Mouse (Mus musculus): ENCODE measurements around the gene Hyou1. TPM values are rescaled to one million over a fixed set of nuclear protein-coding genes. Genes with fewer than 3 reads are reported as not detected.
"Not testable (repeated sequence)": the region's sequence is repeated elsewhere in the genome, so short reads cannot be mapped to it uniquely, and the experiment has no call there.

Gene Hyou1
- polyA plus RNA-seq, 1 experiment from 2014 or later: 14.5 TPM

DNA sequence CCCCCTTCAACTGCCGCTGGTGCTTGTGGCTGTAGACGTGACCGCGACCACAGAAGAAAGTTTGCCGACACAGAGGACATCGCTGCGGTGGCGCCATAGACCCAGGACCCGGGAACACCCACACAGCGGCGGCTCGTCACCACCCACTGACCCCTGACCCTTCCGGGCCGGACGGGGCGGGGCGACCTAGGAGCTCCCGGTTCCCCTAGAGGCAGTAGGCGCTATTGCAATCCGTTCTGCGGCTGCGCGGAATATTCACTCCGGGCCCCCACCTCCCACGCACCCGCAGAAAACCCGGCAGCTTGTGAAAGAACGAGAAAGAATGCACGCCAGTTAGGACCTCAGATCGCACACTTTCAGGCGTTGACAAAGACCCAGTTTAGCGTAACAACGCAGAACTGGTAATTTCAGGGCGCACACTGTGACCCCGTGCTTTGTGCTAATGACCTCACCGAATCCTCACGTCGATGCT, 38.6 kb downstream of the Hyou1 start:
- ATAC-seq (ENCODE audit: low read depth): peak; percentile 99

DNA sequence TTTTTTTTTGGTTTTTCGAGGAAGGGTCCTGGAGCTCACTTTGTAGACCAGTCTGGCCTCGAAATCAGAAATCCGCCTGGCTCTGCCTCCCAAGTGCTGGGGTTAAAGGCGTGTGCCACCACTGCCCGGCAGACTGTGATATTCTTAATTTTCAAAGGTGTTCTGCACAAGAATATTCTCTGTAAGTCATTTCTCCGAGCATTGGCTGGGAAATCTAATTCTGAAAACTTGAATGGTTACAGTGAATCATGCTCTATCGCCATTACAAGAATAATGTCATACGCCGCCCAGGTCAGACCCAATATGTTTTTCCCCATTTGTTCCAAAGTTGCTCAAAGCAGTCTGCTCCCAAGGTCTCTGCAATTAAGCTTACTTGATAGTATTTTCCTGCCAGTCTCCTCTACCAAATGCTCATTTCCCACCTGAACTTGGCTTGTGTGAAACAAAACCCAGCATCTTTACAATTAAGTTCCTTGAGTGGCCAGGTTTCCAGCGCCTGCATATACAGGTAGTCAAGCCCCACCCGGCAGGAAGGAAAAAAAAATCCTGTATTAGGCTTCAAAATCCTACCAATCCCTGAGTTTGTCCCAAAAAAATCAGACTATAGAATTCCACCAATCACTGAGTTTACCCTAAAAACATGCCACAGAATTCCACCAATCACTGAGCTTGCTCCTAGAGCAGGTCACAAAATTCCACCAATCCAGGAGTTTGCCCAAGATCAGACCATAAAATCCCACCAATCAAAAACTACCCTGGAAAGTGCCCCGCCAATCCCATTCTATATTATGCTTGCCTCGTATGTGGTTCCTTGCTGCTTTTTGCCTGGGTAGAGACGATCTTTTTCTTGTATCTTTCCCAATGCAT, 39.5 kb downstream of the Hyou1 start, which contains the start of gene Ccdc84:
TSS of gene Ccdc84 (minus strand) at position 51 of the 867 bp plus-strand sequence.
- Histone ChIP-seq H3K27me3 (ENCODE audit: control insufficient read depth, insufficient read depth, low read depth, low read length) (no peaks in the 10 kb centered on the region), H3K9me3 (replicated peaks; ENCODE audit: control insufficient read depth, low read length) (no peaks in the 10 kb centered on the region), H3K9ac (ENCODE audit: low read depth, low read length) (peak within 1 kb of the TSS; percentile 90), H3K36me3 (ENCODE audit: control insufficient read depth, insufficient read depth) (peaks cover 9% of the 10 kb centered on the region; the same call in 1 of the 2 replicates), H3K4me1 (ENCODE audit: control insufficient read depth, low read depth, low read length) (peaks cover 12% of the 10 kb centered on the region), H3K4me2 (ENCODE audit: low read depth, low read length) (peak within 1 kb of the TSS; percentile 91), H3K27ac (ENCODE audit: low read length) (peak within 1 kb of the TSS; percentile 76), H3K4me3 (ENCODE audit: low read depth, low read length) (peak within 1 kb of the TSS; percentile 90)
- 70% methylated on average over 14 of the region's 14 CpGs for WGBS (ENCODE audit: insufficient replicate concordance)
- no peak for ATAC-seq (ENCODE audit: low read depth)

More for the DNA sequence above, 38.6 kb downstream of the Hyou1 start:
- peak overlapping the region; percentile 91 for H3K4me2 ChIP-seq (ENCODE audit: low read depth, low read length)
- no peaks in the 10 kb centered on the region for H3K9me3 ChIP-seq (replicated peaks; ENCODE audit: control insufficient read depth, low read length)
- H3K4me3 ChIP-seq (ENCODE audit: low read depth, low read length): peak overlapping the region; percentile 90
- peak overlapping the region; percentile 76 for H3K27ac ChIP-seq (ENCODE audit: low read length)
- peaks cover 12% of the 10 kb centered on the region for H3K4me1 ChIP-seq (ENCODE audit: control insufficient read depth, low read depth, low read length)
- no peaks in the 10 kb centered on the region for H3K27me3 ChIP-seq (ENCODE audit: control insufficient read depth, insufficient read depth, low read depth, low read length)
- H3K36me3 ChIP-seq (ENCODE audit: control insufficient read depth, insufficient read depth): peaks cover 14% of the 10 kb centered on the region
- peak overlapping the region; percentile 90 for H3K9ac ChIP-seq (ENCODE audit: low read depth, low read length)
- WGBS (ENCODE audit: insufficient replicate concordance): under 1% methylated on average over 38 of the region's 38 CpGs

DNA sequence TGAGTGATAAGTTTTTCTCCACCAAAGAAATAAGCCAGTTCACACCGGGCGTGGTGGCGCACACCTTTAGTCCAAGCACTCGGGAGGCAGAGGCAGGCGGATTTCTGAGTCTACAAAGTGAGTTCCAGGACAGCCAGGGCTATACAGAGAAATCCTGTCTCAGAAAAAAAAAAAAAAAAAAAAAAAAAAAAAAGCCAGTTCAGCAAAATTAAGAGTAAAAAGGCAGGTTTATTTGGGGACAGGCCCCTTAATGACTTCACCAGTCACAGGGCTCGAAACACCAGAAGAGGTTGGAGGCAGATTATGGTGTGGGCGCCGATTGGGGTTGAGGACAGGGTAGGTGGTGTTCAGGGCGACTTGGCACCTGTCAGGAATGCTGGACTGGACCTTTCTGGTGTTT, 40.4 kb downstream of the Hyou1 start:
- ATAC-seq (ENCODE audit: low read depth); H3K4me2 ChIP-seq (ENCODE audit: low read depth, low read length); H3K36me3 ChIP-seq (ENCODE audit: control insufficient read depth, insufficient read depth); H3K9ac ChIP-seq (ENCODE audit: low read depth, low read length); H3K9me3 ChIP-seq (replicated peaks; ENCODE audit: control insufficient read depth, low read length); H3K4me3 ChIP-seq (ENCODE audit: low read depth, low read length); H3K27ac ChIP-seq (ENCODE audit: low read length); H3K27me3 ChIP-seq (ENCODE audit: control insufficient read depth, insufficient read depth, low read depth, low read length): not testable (repeated sequence)
- peaks cover 12% of the 10 kb centered on the region for H3K4me1 ChIP-seq (ENCODE audit: control insufficient read depth, low read depth, low read length)
- whole genome bisulfite sequencing (ENCODE audit: insufficient replicate concordance): 74% methylated on average over 9 of the region's 9 CpGs

- 49% methylated on average over 5 of the region's 5 CpGs for WGBS (ENCODE audit: insufficient replicate concordance)
- H3K9me3 ChIP-seq (replicated peaks; ENCODE audit: control insufficient read depth, low read length): no peaks in the 10 kb centered on the region
- H3K4me1 ChIP-seq (ENCODE audit: control insufficient read depth, low read depth, low read length): peaks cover 12% of the 10 kb centered on the region
- H3K9ac ChIP-seq (ENCODE audit: low read depth, low read length): no peak overlapping the region
- H3K36me3 ChIP-seq (ENCODE audit: control insufficient read depth, insufficient read depth): peaks cover 5% of the 10 kb centered on the region; the same call in 1 of the 2 replicates
- H3K27ac ChIP-seq (ENCODE audit: low read length): no peak overlapping the region
- ATAC-seq (ENCODE audit: low read depth): no peak
- no peaks in the 10 kb centered on the region for H3K27me3 ChIP-seq (ENCODE audit: control insufficient read depth, insufficient read depth, low read depth, low read length)
- no peak overlapping the region for H3K4me2 ChIP-seq (ENCODE audit: low read depth, low read length)
- H3K4me3 ChIP-seq (ENCODE audit: low read depth, low read length): no peak overlapping the region
These were observed 41.1 kb downstream of the Hyou1 start for GRCm38 (mm10) chr9:44420280-44420898.

- H3K4me1 ChIP-seq (ENCODE audit: control insufficient read depth, low read depth, low read length): peaks cover 2% of the 10 kb centered on the region; the same call in 1 of the 2 replicates
- H3K27ac ChIP-seq (ENCODE audit: low read length): no peak overlapping the region
- H3K4me3 ChIP-seq (ENCODE audit: low read depth, low read length): no peak overlapping the region
- H3K9me3 ChIP-seq (replicated peaks; ENCODE audit: control insufficient read depth, low read length): no peaks in the 10 kb centered on the region
- H3K4me2 ChIP-seq (ENCODE audit: low read depth, low read length): no peak overlapping the region
- 67% methylated on average over 4 of the region's 4 CpGs for WGBS (ENCODE audit: insufficient replicate concordance)
- H3K9ac ChIP-seq (ENCODE audit: low read depth, low read length): no peak overlapping the region
- ATAC-seq (ENCODE audit: low read depth): no peak
- no peaks in the 10 kb centered on the region for H3K27me3 ChIP-seq (ENCODE audit: control insufficient read depth, insufficient read depth, low read depth, low read length)
- H3K36me3 ChIP-seq (ENCODE audit: control insufficient read depth, insufficient read depth): no peaks in the 10 kb centered on the region
These were observed 44.3 kb downstream of the Hyou1 start for GRCm38 (mm10) chr9:44423576-44423975.

GRCm38 (mm10) chr9:44432577-44433185, 53.4 kb downstream of the Hyou1 start:
- no peaks in the 10 kb centered on the region for H3K9me3 ChIP-seq (replicated peaks; ENCODE audit: control insufficient read depth, low read length)
- 35% methylated on average over 5 of the region's 5 CpGs for WGBS (ENCODE audit: insufficient replicate concordance)
- no peaks in the 10 kb centered on the region for H3K36me3 ChIP-seq (ENCODE audit: control insufficient read depth, insufficient read depth)
- no peak for ATAC-seq (ENCODE audit: low read depth)
- H3K4me3 ChIP-seq (ENCODE audit: low read depth, low read length): no peak overlapping the region
- H3K27me3 ChIP-seq (ENCODE audit: control insufficient read depth, insufficient read depth, low read depth, low read length): no peaks in the 10 kb centered on the region
- H3K4me1 ChIP-seq (ENCODE audit: control insufficient read depth, low read depth, low read length): no peaks in the 10 kb centered on the region
- H3K27ac ChIP-seq (ENCODE audit: low read length): no peak overlapping the region
- H3K9ac ChIP-seq (ENCODE audit: low read depth, low read length): no peak overlapping the region
- no peak overlapping the region for H3K4me2 ChIP-seq (ENCODE audit: low read depth, low read length)

- whole genome bisulfite sequencing (ENCODE audit: insufficient replicate concordance): 17% methylated on average over 6 of the region's 6 CpGs
- no peak for ATAC-seq (ENCODE audit: low read depth)
- Histone ChIP-seq H3K36me3 (ENCODE audit: control insufficient read depth, insufficient read depth) (no peaks in the 10 kb centered on the region), H3K4me1 (ENCODE audit: control insufficient read depth, low read depth, low read length) (no peaks in the 10 kb centered on the region), H3K4me3 (ENCODE audit: low read depth, low read length) (no peak overlapping the region), H3K9me3 (replicated peaks; ENCODE audit: control insufficient read depth, low read length) (no peaks in the 10 kb centered on the region), H3K27me3 (ENCODE audit: control insufficient read depth, insufficient read depth, low read depth, low read length) (no peaks in the 10 kb centered on the region), H3K9ac (ENCODE audit: low read depth, low read length) (no peak overlapping the region), H3K27ac (ENCODE audit: low read length) (no peak overlapping the region), H3K4me2 (ENCODE audit: low read depth, low read length) (no peak overlapping the region)
These were observed 56.5 kb downstream of the Hyou1 start for GRCm38 (mm10) chr9:44435747-44436146.

DNA sequence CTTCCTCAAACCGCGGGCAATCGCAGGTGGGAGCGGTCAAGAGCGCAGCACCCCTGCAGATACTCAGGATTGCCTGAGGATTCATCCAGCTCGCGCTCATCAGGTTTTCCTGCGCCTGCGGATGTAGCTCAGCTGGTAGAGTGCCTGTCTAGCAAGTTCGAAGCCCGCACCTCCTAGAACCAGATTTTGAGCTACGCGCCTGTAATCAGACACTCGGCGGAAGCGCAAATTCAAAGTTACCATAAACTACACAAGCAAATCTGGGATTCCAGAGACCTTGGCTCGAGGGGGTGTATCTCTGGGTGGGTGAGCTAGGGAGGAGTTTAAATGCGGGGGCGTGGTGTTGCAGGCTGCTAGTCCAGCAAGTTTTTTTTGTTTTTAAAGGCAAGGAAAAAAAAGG, 61.7 kb downstream of the Hyou1 start, which contains the start of gene Foxr1:
TSS of gene Foxr1 (minus strand) at position 176 of the 400 bp plus-strand sequence.
- no peaks in the 10 kb centered on the region for H3K27me3 ChIP-seq (ENCODE audit: control insufficient read depth, insufficient read depth, low read depth, low read length)
- no peaks in the 10 kb centered on the region for H3K4me1 ChIP-seq (ENCODE audit: control insufficient read depth, low read depth, low read length)
- no peak within 1 kb of the TSS for H3K4me3 ChIP-seq (ENCODE audit: low read depth, low read length)
- H3K9ac ChIP-seq (ENCODE audit: low read depth, low read length): no peak within 1 kb of the TSS
- no peak for ATAC-seq (ENCODE audit: low read depth)
- H3K9me3 ChIP-seq (replicated peaks; ENCODE audit: control insufficient read depth, low read length): no peaks in the 10 kb centered on the region
- no peak within 1 kb of the TSS for H3K27ac ChIP-seq (ENCODE audit: low read length)
- no peak within 1 kb of the TSS for H3K4me2 ChIP-seq (ENCODE audit: low read depth, low read length)
- no peaks in the 10 kb centered on the region for H3K36me3 ChIP-seq (ENCODE audit: control insufficient read depth, insufficient read depth)
- 69% methylated on average over 19 of the region's 19 CpGs for WGBS (ENCODE audit: insufficient replicate concordance)
